Mouse (Mus musculus) spleen, adult 18-20 months (tissue): ENCODE results near the gene Chid1.

Source experiments
- DNase-seq, 2 experiments: peaks; one replicate each; pipeline ENCODE4 v3.0.0; 2022; ENCODE audit warnings: mixed read lengths in 2 of 2

The Chid1 gene

DNA sequence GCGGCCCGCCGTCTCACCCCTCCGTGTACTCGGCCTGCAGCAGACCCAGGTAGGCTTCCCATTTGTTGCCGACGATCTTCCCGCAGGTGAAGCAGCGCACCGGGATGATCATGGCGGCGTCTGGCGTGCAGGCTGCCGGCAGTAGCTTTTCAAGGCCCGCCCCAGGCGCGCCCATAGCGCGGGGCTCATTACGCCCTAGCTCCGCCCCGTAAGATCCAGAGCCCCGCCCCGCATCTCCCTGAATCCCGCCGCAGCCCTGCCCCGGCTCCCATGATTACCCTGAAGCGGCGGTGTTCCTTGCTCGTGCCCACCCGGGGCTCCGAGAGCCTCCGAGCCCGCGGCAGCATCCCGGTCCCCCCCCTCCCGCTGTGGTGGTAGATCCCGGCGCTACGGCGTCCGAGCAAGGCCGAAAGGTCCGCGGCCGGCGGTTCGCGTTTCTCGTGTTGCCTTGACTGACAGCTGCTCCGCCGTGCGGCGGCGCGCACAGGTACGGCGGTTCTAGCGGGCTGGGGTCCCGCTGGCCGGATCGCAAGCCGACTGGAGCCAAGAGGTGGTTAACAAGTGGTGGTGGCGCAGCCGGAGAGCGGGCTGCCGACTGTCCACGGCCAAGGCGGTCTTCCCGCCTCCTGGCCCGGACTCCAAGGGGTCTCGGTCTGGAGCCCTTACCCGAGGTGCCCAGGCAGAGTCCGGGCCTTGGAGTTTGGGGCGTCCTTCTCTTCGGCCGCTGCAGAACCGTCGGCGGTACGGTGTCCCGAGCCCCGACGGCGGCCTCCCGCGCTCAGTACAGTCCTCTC, 64.4 kb downstream of the Chid1 start, which contains the start of the genes Polr2l and Tspan4:
Gene Polr2l, minus strand, starts transcription at position 122 of the 794 bp plus-strand sequence.
Gene Tspan4, plus strand, starts transcription at position 230 of the 794 bp plus-strand sequence.
- DNase-seq: peak; percentile 74 to 84

DNA sequence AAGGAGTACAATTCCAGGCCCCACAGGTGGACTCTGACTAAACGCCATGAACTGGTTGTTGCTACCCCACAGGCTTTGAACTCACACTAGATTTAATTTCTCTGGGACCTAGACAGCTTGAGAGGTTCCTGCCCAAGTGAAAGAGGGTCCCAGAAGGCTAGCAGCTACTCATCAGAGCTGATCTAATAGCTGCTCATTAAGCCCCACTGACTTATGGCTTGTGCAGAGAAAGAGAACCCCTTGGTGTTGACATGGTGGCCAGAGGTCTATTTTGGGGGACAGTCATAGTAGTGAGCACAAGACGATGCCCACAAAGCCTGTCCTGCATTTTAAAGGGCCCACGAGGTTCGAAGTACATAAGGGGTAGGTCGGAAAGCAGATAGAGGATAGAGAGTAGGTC, 65.5 kb downstream of the Chid1 start:
- DNase-seq: no peak

- no peak for DNase-seq
These were observed 66.9 kb downstream of the Chid1 start for GRCm38 (mm10) chr7:141472763-141473162.

DNA sequence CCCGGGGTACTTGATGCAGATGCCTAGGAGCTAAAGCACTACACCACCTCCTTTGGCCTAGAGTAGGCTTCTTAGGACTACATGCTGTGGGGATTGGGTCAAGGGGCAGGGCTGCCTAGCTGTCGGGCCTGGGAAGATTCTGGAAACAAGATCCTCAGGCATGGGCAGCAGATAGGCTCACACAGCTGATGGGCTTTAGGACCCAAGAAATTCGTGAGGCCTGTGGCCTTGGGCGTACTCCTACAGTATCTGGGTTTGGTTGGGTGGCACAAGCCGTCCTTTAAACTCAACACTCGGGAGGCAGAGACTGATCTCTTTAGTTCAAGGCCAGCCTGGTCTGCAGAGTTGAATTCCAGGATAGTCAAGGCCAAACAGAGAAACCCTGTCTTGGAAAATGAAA, 67.4 kb downstream of the Chid1 start:
- no peak for DNase-seq

GRCm38 (mm10) chr7:141471236-141471635, 68.4 kb downstream of the Chid1 start:
- DNase-seq: no peak

GRCm38 (mm10) chr7:141470637-141470944, 69.1 kb downstream of the Chid1 start:
- DNase-seq: no peak

GRCm38 (mm10) chr7:141469901-141470636, 69.6 kb downstream of the Chid1 start:
- DNase-seq: no peak

- no peak for DNase-seq
These were observed 70.3 kb downstream of the Chid1 start for GRCm38 (mm10) chr7:141469352-141469751.

DNA sequence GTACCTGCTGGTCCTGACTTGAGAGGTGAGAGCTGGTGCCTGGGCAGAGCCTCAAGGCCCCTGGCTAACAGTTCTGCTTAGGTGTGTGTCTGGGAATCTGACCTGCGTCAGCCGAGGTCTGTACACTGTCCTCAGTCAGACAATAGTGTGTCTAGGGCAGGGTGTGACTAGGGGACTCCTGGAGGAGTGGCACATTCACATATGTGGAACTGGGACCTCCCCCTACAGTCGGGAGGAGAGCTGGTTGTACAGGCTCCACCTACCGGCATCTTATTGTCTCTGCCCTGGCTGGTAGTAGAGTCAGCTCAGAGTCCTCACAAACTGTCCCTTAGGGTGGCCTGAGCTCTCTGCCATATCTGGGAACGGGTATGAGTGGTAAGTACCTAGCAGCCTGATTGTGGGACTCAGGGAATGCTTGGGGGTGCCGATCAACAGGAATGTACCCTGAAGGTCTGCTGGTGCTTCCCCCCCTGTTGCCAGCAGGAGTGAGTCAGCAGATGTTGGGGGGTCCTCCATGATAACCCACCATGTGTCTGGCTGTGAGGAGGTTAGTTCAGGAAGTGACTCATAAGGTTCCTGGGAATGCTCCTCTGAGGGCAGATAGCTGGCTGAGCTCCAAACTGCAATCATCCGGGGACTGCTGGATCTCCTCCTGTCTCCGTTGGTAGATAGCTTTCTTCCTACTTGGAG, 71.0 kb downstream of the Chid1 start:
- peak; percentile 45 to 49 for DNase-seq

DNA sequence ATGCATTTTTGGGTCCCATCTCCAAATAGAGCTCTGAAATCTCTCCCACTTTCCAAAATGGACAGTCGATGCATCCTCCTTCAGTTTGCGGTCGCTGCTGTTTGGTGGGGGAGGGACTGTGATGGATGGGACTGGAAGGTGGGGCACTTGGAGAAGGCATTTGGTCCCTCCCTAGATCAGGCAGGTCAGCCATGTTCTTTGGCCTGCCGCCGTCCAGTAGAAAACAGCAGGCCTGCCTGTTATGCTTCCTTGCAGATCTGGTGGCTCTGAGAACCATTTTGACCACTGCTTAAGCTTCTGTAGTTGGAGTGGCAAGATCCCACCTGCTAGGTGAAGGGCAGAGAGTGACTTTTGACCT, 71.5 kb downstream of the Chid1 start:
- no peak for DNase-seq

DNA sequence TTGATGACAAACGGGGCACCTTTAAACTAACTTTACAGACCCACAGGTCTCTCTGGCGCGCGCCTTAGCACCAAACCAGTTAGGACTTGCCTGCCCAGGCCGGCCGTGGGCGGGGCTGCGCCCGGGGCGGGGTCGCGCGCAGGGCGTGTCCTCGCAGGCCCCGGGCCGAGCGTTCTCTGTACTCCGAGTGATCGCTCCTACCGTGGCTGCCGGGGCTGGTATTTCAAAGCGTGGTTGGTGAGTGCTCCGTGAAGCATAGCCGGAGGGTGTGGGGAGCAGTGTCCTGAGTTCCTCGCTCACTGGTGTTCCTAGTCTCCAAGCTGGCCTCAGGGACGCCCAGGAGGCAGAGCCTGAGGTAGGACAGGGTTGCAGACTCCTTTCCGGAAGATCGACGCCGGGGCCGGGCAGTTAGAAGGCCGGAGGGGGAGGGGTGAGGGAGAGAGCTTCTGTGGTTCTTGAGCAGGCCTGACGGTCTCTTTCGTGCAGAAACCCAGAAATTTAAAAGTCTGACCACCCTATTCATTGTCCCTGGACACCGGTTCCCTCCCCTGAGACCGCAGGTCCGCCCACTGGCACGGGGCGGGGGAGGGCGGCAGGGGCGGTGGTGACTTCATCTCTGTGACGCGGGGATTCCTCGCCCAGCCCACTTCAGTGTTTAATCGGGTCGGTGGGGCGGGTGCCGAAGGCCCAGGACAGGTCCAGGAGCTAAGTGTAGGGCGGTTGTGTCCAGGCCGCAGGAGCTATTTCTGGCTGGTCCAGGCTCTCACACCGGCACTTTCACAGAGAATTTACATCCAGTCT, 72.2 kb downstream of the Chid1 start, which contains the start of gene Cd151:
Gene Cd151, plus strand, starts transcription at position 163 of the 801 bp plus-strand sequence.
- DNase-seq: peak; percentile 76 to 89

- no peak for DNase-seq
These were observed 73.0 kb downstream of the Chid1 start for GRCm38 (mm10) chr7:141466607-141467148.

GRCm38 (mm10) chr7:141466045-141466394, 73.6 kb downstream of the Chid1 start:
- no peak for DNase-seq

DNA sequence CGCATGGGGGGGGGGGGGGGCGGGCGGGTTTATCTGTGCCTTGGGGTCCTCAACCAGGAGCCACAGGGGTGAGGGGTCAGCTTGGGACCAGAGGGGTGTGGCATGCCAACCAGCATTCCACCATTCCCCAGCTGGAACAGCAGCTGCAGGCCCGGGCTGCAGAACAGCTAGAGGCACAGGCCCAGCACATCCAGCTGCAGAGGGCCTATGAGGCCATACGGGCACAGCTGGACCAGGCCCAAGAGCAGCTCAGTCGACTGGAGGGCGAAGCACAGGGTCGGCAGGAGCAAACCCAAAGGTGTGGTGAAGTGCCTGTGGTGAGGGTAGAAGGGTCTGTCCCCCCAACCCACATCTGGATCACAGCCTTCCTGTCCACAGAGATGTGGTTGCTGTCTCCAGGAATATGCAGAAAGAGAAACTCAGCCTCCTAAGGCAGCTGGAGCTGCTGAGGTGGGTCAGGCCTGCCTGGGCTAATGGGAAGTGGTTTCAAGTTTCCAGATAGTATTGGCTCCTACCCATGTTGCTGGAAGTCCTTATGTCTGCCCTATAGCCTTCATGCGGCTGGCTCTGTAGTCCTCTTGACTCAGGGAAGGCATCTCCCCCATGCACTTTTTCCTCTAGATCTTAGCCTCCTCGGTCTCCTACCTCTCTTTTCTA, 74.1 kb downstream of the Chid1 start:
- DNase-seq: no peak

GRCm38 (mm10) chr7:141464603-141465201, 75.0 kb downstream of the Chid1 start:
- DNase-seq: peak; percentile 32 to 43

DNA sequence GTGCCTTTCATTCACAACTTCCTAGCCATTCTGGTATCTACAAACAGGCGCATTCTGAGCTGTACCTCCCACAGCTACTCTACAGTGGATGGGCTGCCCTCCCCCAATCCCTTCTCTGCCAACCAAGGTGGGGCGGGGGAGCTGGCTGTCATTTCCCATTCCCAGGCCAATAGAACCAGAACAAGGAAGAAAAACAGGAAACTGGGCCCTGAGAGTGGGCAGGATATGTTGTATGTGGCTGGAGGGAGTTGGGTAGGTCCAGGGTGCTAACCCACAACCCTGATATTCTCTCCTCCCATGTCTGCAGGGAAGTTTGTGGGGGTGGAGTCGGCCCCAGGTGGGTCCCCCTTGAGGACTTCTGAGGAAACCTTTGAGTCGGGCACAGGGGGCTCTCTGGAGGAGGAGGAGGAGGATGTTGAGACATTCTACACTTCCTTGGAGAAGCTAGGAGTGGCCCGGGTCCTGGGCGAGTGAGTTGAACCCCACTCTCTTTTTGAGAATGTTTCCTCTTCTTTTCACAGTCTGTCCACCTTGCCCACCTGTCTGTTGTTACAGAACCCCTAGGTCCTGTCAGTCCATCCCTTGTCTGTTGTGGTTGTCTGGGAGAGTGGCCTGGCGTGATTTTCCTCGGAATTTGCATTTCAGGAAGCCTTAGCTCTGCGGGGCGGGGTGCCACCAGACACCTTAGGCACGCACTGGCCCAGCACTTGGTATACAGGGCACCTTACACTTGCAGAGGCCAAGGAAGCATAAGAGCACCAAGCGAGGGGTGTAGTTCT, 75.6 kb downstream of the Chid1 start:
- no peak for DNase-seq

GRCm38 (mm10) chr7:141462333-141462821, 77.3 kb downstream of the Chid1 start:
- DNase-seq: no peak

GRCm38 (mm10) chr7:141461521-141462332, 77.9 kb downstream of the Chid1 start:
- no peak for DNase-seq

DNA sequence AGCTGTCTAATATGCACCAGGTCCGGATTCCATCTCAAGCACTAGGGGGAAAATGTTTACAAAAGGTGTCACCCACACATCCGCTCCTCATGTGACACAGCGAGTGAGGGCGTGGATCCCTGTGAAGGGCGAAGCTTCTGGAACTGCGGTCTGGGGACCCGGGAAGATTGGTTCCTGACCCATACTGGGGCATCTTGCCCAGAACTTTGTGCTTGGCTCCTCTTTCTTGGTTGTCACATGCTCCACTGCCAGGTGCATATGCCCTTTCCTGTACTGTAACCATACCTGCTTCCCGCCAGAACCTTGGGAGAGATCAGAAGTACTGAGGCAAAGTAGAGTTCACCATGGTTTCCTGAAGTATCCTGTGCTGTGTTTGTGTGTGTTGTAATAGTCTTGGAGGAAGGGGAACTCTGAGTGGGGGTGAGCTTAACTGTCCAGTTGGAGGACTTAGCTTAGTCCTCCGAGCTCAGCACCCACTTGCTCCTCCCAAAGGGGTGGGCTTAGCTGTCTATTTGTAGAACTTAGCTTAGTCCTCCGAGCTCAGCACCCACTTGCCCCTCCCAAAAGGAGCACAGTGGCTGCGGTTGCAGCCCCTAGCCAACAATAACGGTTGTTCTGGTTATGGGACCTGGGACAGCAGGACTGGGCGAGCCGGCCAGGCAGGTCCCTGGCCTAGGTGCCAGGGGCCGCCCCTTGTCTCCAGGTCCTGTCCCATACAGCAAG, 79.1 kb downstream of the Chid1 start, which contains the start of gene Cracr2b:
Gene Cracr2b, plus strand, starts transcription at position 704 of the 723 bp plus-strand sequence.
- DNase-seq: no peak
